Mouse (Mus musculus): ENCODE measurements around the gene Igfbp4. TPM values are rescaled to one million over a fixed set of nuclear protein-coding genes. Genes with fewer than 3 reads are reported as not detected.

Gene Igfbp4
- total and polyA plus RNA-seq, 3 experiments: 89.8 to 221 TPM; not detected in 1

GRCm38 (mm10) chr11:99042834-99043431 lies 1.9 kb downstream of the Igfbp4 start:
- peaks cover 0 to 6% of the 10 kb centered on the region in 2 experiments; a peak in 1 of 4 replicates for H3K4me1 ChIP-seq (ENCODE audit: control insufficient read depth in 1 of 2, insufficient read depth in 2 of 2, low read length in 2 of 2)
- peak overlapping the region; percentile 58 for H3K9ac ChIP-seq (ENCODE audit: control insufficient read depth, low read depth, low read length, poor library complexity, severe bottlenecking)
- peak; percentile 90 for DNase-seq (ENCODE audit: low read depth, low spot score)
- peak overlapping the region; percentile 87 for H3K27ac ChIP-seq (ENCODE audit: control insufficient read depth, low read depth, low read length)
- TF ChIP-seq JUND (IDR thresholded peaks at IDR 0.05; ENCODE audit: low read depth, low read length) (no peak), USF2 (IDR thresholded peaks at IDR 0.05; ENCODE audit: borderline replicate concordance in 1 of 2, insufficient read depth in 1 of 2, low read depth in 1 of 2, low read length in 2 of 2) (no peak), TBP (IDR thresholded peaks at IDR 0.05; ENCODE audit: low read depth, low read length) (peak; percentile 70; the same call in 1 of the 2 replicates), MYB (IDR thresholded peaks at IDR 0.05; ENCODE audit: low read depth, low read length) (no peak), E2F4 (IDR thresholded peaks at IDR 0.05; ENCODE audit: borderline replicate concordance, low read depth, low read length) (no peak), HCFC1 (IDR thresholded peaks at IDR 0.05; ENCODE audit: low read depth, low read length) (peak; percentile 58; the same call in 1 of the 2 replicates), POLR2AphosphoS5 (IDR thresholded peaks at IDR 0.05; ENCODE audit: borderline replicate concordance, low read depth, low read length) (no peak), ZNF384 (IDR thresholded peaks at IDR 0.05; ENCODE audit: low read depth, low read length) (no peak), SIN3A (IDR thresholded peaks at IDR 0.05; ENCODE audit: low read length) (peak; percentile 62), MAZ (IDR thresholded peaks at IDR 0.05; ENCODE audit: low read depth, low read length) (no peak), ZKSCAN1 (IDR thresholded peaks at IDR 0.05; ENCODE audit: low read depth, low read length) (peak; percentile 47; the same call in 1 of the 2 replicates), SMC3 (IDR thresholded peaks at IDR 0.05; ENCODE audit: low read depth, low read length) (no peak; the same call in 1 of the 2 replicates), MAX (IDR thresholded peaks at IDR 0.05; ENCODE audit: low read length) (0 out of 2 replicates have a peak, but pooled peaks have one; percentile 24), CTCF (IDR thresholded peaks at IDR 0.05 in 2 of 3, conservative IDR thresholded peaks at IDR 0.05 in 1 of 3; ENCODE audit: control insufficient read depth in 1 of 3, insufficient read depth in 1 of 3, low read depth in 2 of 3, low read length in 3 of 3, poor library complexity in 1 of 3, severe bottlenecking in 1 of 3) (no peak), EP300 (IDR thresholded peaks at IDR 0.05; ENCODE audit: low read depth in 1 of 2, low read length in 2 of 2) (peak; percentile 41 to 44; a peak in 2 of 4 replicates), MAFK (IDR thresholded peaks at IDR 0.05; ENCODE audit: borderline replicate concordance, low read depth, low read length) (no peak), ELF1 (IDR thresholded peaks at IDR 0.05; ENCODE audit: low read depth, low read length) (peak; percentile 56; the same call in 1 of the 2 replicates), POLR2A (IDR thresholded peaks at IDR 0.05; ENCODE audit: control insufficient read depth in 1 of 2, insufficient read depth in 1 of 2, low read depth in 1 of 2, low read length in 2 of 2, poor library complexity in 1 of 2) (0 out of 4 replicates have a peak, but pooled peaks of 1 of the 2 experiments have one; percentile 30), NELFE (IDR thresholded peaks at IDR 0.05; ENCODE audit: low read depth, low read length) (peak; percentile 40; the same call in 1 of the 2 replicates), RAD21 (IDR thresholded peaks at IDR 0.05; ENCODE audit: low read depth, low read length) (no peak), TAL1 (IDR thresholded peaks at IDR 0.05; ENCODE audit: low read length) (no peak), CHD1 (IDR thresholded peaks at IDR 0.05; ENCODE audit: low read depth, low read length) (no peak; the same call in 1 of the 2 replicates), TCF12 (IDR thresholded peaks at IDR 0.05; ENCODE audit: low read depth, low read length) (peak; percentile 39; the same call in 1 of the 2 replicates), UBTF (IDR thresholded peaks at IDR 0.05; ENCODE audit: borderline replicate concordance, insufficient read depth, low read depth, low read length) (peak; percentile 33; the same call in 1 of the 2 replicates), KAT2A (conservative IDR thresholded peaks at IDR 0.05; ENCODE audit: low read depth, low read length) (no peak), ETS1 (IDR thresholded peaks at IDR 0.05; ENCODE audit: low read depth, low read length) (peak; percentile 10; the same call in 1 of the 2 replicates), CHD2 (IDR thresholded peaks at IDR 0.05; ENCODE audit: low read length) (no peak), NRF1 (IDR thresholded peaks at IDR 0.05; ENCODE audit: insufficient read depth, low read depth, low read length, poor library complexity, severe bottlenecking) (no peak), GABPA (IDR thresholded peaks at IDR 0.05; ENCODE audit: low read depth, low read length) (no peak), BHLHE40 (IDR thresholded peaks at IDR 0.05; ENCODE audit: borderline replicate concordance, low read depth, low read length) (no peak), RCOR1 (IDR thresholded peaks at IDR 0.05; ENCODE audit: low read depth, low read length) (0 out of 2 replicates have a peak, but pooled peaks have one; percentile 8), MXI1 (IDR thresholded peaks at IDR 0.05; ENCODE audit: low read depth, low read length) (no peak), MYC (IDR thresholded peaks at IDR 0.05; ENCODE audit: low read depth, low read length) (no peak)
- no peaks in the 10 kb centered on the region for H3K36me3 ChIP-seq (ENCODE audit: control insufficient read depth in 1 of 2, insufficient read depth in 2 of 2, low read length in 2 of 2)
- H3K9me3 ChIP-seq (replicated peaks; ENCODE audit: insufficient read depth, low read length): no peaks in the 10 kb centered on the region
- peak overlapping the region; percentile 63 to 65 for H3K4me3 ChIP-seq (ENCODE audit: control insufficient read depth in 1 of 2, insufficient read depth in 1 of 2, low read depth in 2 of 2, low read length in 2 of 2)
- H3K79me2 ChIP-seq (ENCODE audit: control insufficient read depth, insufficient read depth, low read length, poor library complexity): peaks cover 9% of the 10 kb centered on the region
- no peaks in the 10 kb centered on the region for H3K27me3 ChIP-seq (ENCODE audit: control insufficient read depth in 1 of 2, insufficient read depth in 2 of 2, low read length in 2 of 2)
